In genomic region chr6:72225686-72226085, GRCm38 (mm10) we compare ENCODE assay signal across 20 mouse cellular contexts.
"Had no signal": no experiment of that assay in that cellular context is flagged by ENCODE, and none has a peak within 500 bp of the region (broad histone marks: within the 10 kb centered on the region; RNA-seq: fewer than 3 reads in every experiment).

No protein-coding gene starts in this region.

- H3K4me3 ChIP-seq: lung, embryonic 15.5 days; midbrain, embryonic 10.5 days; midbrain, embryonic 12.5 days; myocyte; neural tube, embryonic 13.5 days; neural tube, embryonic 15.5 days had no signal

- H3K36me3 ChIP-seq: midbrain, embryonic 10.5 days; midbrain, embryonic 12.5 days; neural tube, embryonic 13.5 days; neural tube, embryonic 15.5 days had no signal

- H3K27ac ChIP-seq: liver, embryonic 14.5 days; lung, embryonic 15.5 days; midbrain, embryonic 10.5 days; midbrain, embryonic 12.5 days; neural tube, embryonic 13.5 days; neural tube, embryonic 15.5 days had no signal

- H3K9me3 ChIP-seq: lung, embryonic 15.5 days; midbrain, embryonic 10.5 days; midbrain, embryonic 12.5 days; neural tube, embryonic 13.5 days; neural tube, embryonic 15.5 days had no signal

- H3K27me3 ChIP-seq: lung, embryonic 15.5 days had no signal

- ATAC-seq: midbrain, embryonic 16.5 days had no signal

- H3K4me2 ChIP-seq: liver, embryonic 11.5 days; lung, embryonic 15.5 days; midbrain, embryonic 12.5 days; neural tube, embryonic 13.5 days; neural tube, embryonic 15.5 days had no signal

- H3K9ac ChIP-seq: liver, embryonic 14.5 days; midbrain, embryonic 12.5 days; neural tube, embryonic 13.5 days; neural tube, embryonic 15.5 days had no signal

- DNase-seq: lung, adult 18-20 months; lung, postnatal 4 days; midbrain, embryonic 14.5 days; retina, postnatal 1 day; right cerebral cortex, adult 18-20 months; right cerebral cortex, postnatal 25 days; right cerebral cortex, postnatal 4 days; spleen, adult 18-20 months; thymus, adult 18-20 months; thymus, postnatal 14 days; thymus, postnatal 36 days had no signal
